ENCODE assay signal across 8 mouse cellular contexts in the genomic region with DNA sequence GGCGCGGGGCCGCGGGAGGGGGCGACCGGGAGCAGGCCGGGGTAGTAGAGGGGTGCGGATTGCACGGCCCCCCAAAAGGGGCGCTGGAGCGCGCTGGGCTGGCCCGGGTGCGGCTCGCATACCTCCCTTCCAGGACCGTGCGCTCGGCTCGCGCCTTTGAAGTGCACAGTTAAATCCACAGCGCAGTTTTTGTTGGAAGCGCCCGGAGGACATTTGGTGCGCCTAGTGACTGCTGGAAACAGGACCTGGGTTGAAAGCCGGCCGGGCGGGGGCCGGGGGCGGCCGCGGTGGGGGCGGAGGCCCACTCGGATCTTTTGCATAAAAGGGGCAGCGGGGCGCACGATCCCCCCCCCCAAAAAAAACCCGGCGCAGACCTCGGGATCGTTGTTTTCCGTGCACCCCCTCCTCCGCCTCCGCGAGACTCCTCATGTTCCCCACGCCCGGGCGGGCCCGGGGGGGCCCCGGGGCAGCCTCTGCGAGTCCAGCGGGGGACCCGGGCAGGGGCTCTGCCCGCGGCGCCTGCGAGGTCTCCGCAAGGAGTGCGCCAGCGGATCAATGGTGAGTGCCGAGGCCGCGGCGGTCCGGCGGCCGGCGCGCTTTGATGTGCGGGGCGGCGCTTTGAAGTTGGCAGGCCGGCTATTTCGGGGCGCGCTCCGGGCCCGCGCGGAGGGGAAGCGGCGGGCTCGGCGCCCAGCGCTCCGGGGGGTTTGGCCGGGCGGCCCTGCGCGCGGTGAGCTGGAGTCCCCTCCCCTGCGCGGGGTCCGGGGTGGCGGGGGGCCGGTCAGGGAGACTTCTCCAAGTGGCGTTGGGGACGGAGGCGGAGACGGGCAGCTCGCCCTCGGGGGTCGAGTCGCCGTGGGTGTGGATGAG. TPM values are rescaled to one million over a fixed set of nuclear protein-coding genes. Genes with fewer than 3 reads are reported as not detected.
A peak's percentile ranks its signal among the peaks of the same experiment; 100 is the strongest.
DNase-seq lines count a peak whose midpoint lies in the region; ATAC-seq lines count a peak whose summit lies in the region.

No protein-coding gene starts in this region.

- H3K36me3 ChIP-seq in hindbrain, embryonic 12.5 days: no peaks in the 10 kb centered on the region
- H3K36me3 ChIP-seq in lung, embryonic 16.5 days (ENCODE audit: control insufficient read depth, insufficient read depth, low read length): no peaks in the 10 kb centered on the region

- no peaks in the 10 kb centered on the region for H3K27me3 ChIP-seq in hindbrain, embryonic 12.5 days
- H3K27me3 ChIP-seq in lung, embryonic 16.5 days (ENCODE audit: control insufficient read depth, insufficient read depth, low read depth, low read length): no peaks in the 10 kb centered on the region

- peak overlapping the region; percentile 95 for H3K4me3 ChIP-seq in hindbrain, embryonic 12.5 days
- peak overlapping the region; percentile 94 for H3K4me3 ChIP-seq in lung, embryonic 16.5 days (ENCODE audit: low read length)

- H3K9me3 ChIP-seq in hindbrain, embryonic 12.5 days (replicated peaks): no peaks in the 10 kb centered on the region
- H3K9me3 ChIP-seq in lung, embryonic 16.5 days (ENCODE audit: control insufficient read depth, low read length): 0 out of 2 replicates have a peak, but pooled peaks cover 3% of the 10 kb centered on the region

- 0% methylated on average over 89 of the region's 104 CpGs for WGBS in hindbrain, embryonic 12.5 days
- under 1% methylated on average over 91 of the region's 104 CpGs for WGBS in lung, embryonic 16.5 days

- H3K4me1 ChIP-seq in hindbrain, embryonic 12.5 days: peaks cover 54% of the 10 kb centered on the region
- peaks cover 43% of the 10 kb centered on the region for H3K4me1 ChIP-seq in lung, embryonic 16.5 days (replicated peaks; ENCODE audit: control insufficient read depth, insufficient read depth, low read length)

- H3K4me2 ChIP-seq in hindbrain, embryonic 12.5 days (replicated peaks): peak overlapping the region; percentile 79
- H3K4me2 ChIP-seq in lung, embryonic 16.5 days (ENCODE audit: low read depth, low read length): peak overlapping the region; percentile 91

- DNase-seq in R1 (ENCODE audit: low read depth, low spot score): peak; percentile 91
- peak; percentile 85 to 86 for DNase-seq in cerebellum, postnatal 10 days
- peak; percentile 68 to 72 for DNase-seq in frontal cortex, postnatal 25 days (ENCODE audit: low spot score in 2 of 2)
- DNase-seq in layer of hippocampus, postnatal 14 days (ENCODE audit: low spot score in 2 of 2): peak; percentile 66 to 89
- DNase-seq in ovary, postnatal 14 days (ENCODE audit: low spot score): peak; percentile 78
- DNase-seq in thymus, postnatal 10 days (ENCODE audit: low spot score in 2 of 2): peak; percentile 88 to 89

- peak overlapping the region; percentile 100 for H3K27ac ChIP-seq in hindbrain, embryonic 12.5 days
- peak overlapping the region; percentile 100 for H3K27ac ChIP-seq in lung, embryonic 16.5 days (ENCODE audit: low read length)

- peak; percentile 81 for ATAC-seq in hindbrain, embryonic 12.5 days (ENCODE audit: low FRiP score)
- peak; percentile 85 for ATAC-seq in lung, embryonic 16.5 days (ENCODE audit: low read depth)

- H3K9ac ChIP-seq in hindbrain, embryonic 12.5 days: peak overlapping the region; percentile 96
- H3K9ac ChIP-seq in lung, embryonic 16.5 days (ENCODE audit: low read length): peak overlapping the region; percentile 98

RNA-seq across cellular contexts. Expression of a gene that starts 0.7 kb away (rescaled TPM):
- polyA plus RNA-seq in hindbrain, embryonic 12.5 days (2016; fragmentation: Nextera tagmentation; extraction: Ambion mirVana): 17.5 and 20.3 TPM in 2 replicates
- total RNA-seq in layer of hippocampus, postnatal 14 days (2021): 10 to 100 TPM; 28.1 to 28.6 TPM
- polyA plus RNA-seq in lung, embryonic 16.5 days (2015; fragmentation: Nextera tagmentation; extraction: Ambion mirVana): 7.8 and 8.5 TPM in 2 replicates

Comparison
In these comparisons a context has a peak if more than half of its experiments do, and no peak if none do; other contexts are left out.
1. Peak in every context shown above with its lines: DNase-seq, ATAC-seq, H3K4me3 ChIP-seq and H3K27ac ChIP-seq.